Mouse (Mus musculus) stomach, postnatal 0 days (tissue): ENCODE measurements around the gene Slco3a1. TPM values are rescaled to one million over a fixed set of nuclear protein-coding genes. Genes with fewer than 3 reads are reported as not detected.

Experiments used
- ATAC-seq: fragments of 200-750 bp; cut with Nextera tagmentation; 2 replicates; pipeline ENCODE4 v1.8.0; 2017; ENCODE audit not compliant: low FRiP score, low TSS enrichment
- DNase-seq: peaks from one replicate; pipeline ENCODE4 v3.0.0-alpha.2; 2016; ENCODE audit warnings: low spot score
- H3K27ac ChIP-seq: fragments of 300-500 bp; sonication (generic); replicated peaks from 2 replicates; pipeline ENCODE4 v1.5.1; 2014; ENCODE audit warnings: mild to moderate bottlenecking, control low read depth
- H3K27me3 ChIP-seq: fragments of 300-500 bp; sonication (generic); 2 replicates; pipeline ENCODE4 v1.6.1; 2014; ENCODE audit warnings: low read length; ENCODE audit not compliant: control insufficient read depth, insufficient read depth
- H3K36me3 ChIP-seq: fragments of 300-500 bp; sonication (generic); 2 replicates; pipeline ENCODE4 v1.6.1; 2014; ENCODE audit warnings: low read length, mixed read lengths; ENCODE audit not compliant: control insufficient read depth, insufficient read depth
- H3K4me1 ChIP-seq: fragments of 300-500 bp; sonication (generic); replicated peaks from 2 replicates; pipeline ENCODE4 v1.6.1; 2014; ENCODE audit warnings: antibody characterized with exemption; ENCODE audit not compliant: control insufficient read depth, insufficient read depth
- H3K4me2 ChIP-seq: fragments of 300-500 bp; sonication (generic); replicated peaks from 2 replicates; pipeline ENCODE4 v1.6.1; 2014; ENCODE audit warnings: low read depth, mild to moderate bottlenecking, control low read depth, moderate library complexity
- H3K4me3 ChIP-seq: fragments of 300-500 bp; sonication (generic); 2 replicates; pipeline ENCODE4 v1.5.1; 2014; ENCODE audit warnings: low read depth, low read length, control low read depth
- H3K9ac ChIP-seq: fragments of 300-500 bp; sonication (generic); 2 replicates; pipeline ENCODE4 v1.6.1; 2014; ENCODE audit warnings: mild to moderate bottlenecking, low read length, control low read depth, mixed read lengths
- H3K9me3 ChIP-seq: fragments of 300-500 bp; sonication (generic); 2 replicates; pipeline ENCODE4 v1.6.1; 2016; ENCODE audit warnings: low read length; ENCODE audit not compliant: control insufficient read depth
- CTCF ChIP-seq: IDR thresholded peaks from 2 replicates; pipeline ENCODE4 v1.5.1; 2016; ENCODE audit warnings: antibody characterized with exemption, low read depth, mild to moderate bottlenecking, moderate library complexity
- EP300 ChIP-seq: optimal IDR thresholded peaks from 2 replicates; pipeline ENCODE3; 2016; ENCODE audit warnings: antibody characterized with exemption
- WGBS: fragments of 180-500 bp; shearing (Covaris S2); extraction: QIAGEN DNeasy Blood & Tissue Kit; methylation state at CpG from one replicate; pipeline ENCODE4 v1.1.7; 2014; 5-methylcytosine and 5-hydroxymethylcytosine counted together
- polyA plus RNA-seq: library from polyadenylated mRNA; unstranded; fragments of >200 nt; fragmentation: Nextera tagmentation; extraction: Ambion mirVana; gene quantifications from 2 replicates; pipeline ENCODE4 v1.2.1, GENCODE M21; 2015

Gene Slco3a1
- polyA plus RNA-seq, 1 experiment from 2014 or later: 9.1 TPM

DNA sequence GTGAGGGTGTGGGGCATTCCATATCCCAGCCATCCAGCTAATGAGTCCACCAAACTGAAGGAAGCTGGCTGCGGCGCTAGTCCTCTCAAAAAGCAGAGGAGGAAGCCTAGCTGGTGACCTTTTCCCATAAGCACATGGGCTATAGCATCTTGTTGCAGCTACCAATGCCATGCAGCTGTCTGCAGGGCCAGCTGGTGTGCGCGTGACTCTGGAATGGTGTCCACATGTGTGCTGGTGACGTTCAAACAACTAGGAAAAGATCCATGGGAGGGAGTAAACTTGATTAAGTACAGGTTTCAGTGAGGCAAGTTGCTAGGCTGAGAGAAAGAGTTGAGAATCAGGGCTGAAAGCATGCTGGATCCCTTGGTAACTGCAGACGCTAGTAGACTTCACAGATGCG is 201.3 kb downstream of the Slco3a1 start:
- H3K9me3 ChIP-seq: no peaks in the 10 kb centered on the region
- DNase-seq (no peak), ATAC-seq (no peak)
- H3K27ac ChIP-seq: no peak overlapping the region
- no peaks in the 10 kb centered on the region for H3K36me3 ChIP-seq
- no peak overlapping the region for H3K9ac ChIP-seq
- no peak overlapping the region for H3K4me2 ChIP-seq
- WGBS: 90% methylated on average over 7 of the region's 7 CpGs
- H3K4me1 ChIP-seq: no peaks in the 10 kb centered on the region
- no peak overlapping the region for H3K4me3 ChIP-seq
- H3K27me3 ChIP-seq: no peaks in the 10 kb centered on the region
- TF ChIP-seq EP300 (no peak), CTCF (no peak)

DNA sequence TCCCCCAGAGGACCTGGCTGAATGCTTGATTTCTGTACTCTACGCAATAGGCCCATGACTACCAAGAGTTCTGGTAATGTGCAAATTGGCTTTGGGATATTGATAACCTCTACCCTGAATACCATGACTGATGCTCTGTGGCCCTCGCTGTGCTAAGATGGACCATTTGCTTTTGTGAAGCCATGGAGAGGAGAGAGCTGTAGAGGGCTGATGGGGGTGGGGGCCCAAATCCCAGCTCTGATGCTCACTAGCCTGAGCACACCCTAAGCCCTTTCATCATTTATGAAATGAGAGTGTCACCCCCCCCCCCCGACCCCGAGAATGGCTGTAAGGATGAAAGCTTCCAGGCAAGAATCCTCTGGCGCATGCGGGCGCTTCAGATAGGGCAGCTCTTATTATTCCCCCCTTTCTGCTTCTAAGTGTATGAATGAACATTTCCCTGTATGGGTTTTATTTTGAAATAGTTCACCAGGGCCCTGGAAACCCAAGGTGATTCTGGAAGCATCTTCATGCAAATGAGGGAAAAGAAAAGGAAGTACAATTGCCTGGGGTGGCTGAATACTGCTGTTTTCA is 206.2 kb downstream of the Slco3a1 start:
- no peak overlapping the region for H3K9ac ChIP-seq
- TF ChIP-seq EP300 (no peak), CTCF (no peak)
- no peak overlapping the region for H3K4me2 ChIP-seq
- no peak overlapping the region for H3K27ac ChIP-seq
- no peaks in the 10 kb centered on the region for H3K27me3 ChIP-seq
- no peaks in the 10 kb centered on the region for H3K4me1 ChIP-seq
- ATAC-seq (no peak), DNase-seq (no peak)
- 83% methylated on average over 7 of the region's 7 CpGs for WGBS
- H3K4me3 ChIP-seq: no peak overlapping the region
- no peaks in the 10 kb centered on the region for H3K36me3 ChIP-seq
- no peaks in the 10 kb centered on the region for H3K9me3 ChIP-seq

DNA sequence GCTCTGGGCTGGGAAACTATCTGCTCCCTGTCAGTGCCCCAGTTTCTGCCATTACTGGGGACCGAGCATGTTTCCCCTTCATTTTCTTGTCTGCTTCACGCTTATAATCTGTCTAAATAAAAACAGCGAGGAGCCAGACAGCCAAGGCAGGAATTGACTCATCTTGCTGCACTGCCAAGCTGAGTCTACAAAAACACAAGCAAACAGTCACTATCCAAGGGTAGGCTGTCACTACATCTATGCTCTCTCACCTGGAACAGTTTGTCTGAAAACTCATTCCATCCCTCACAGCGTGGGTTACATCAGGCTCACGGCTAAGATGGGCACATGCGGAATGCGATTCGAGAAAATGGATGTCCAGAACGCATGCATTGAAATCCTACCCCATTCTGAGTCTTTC is 207.6 kb downstream of the Slco3a1 start:
- TF ChIP-seq CTCF: no peak
- no peak for TF ChIP-seq EP300
- ATAC-seq: no peak
- Histone ChIP-seq H3K4me2 (no peak overlapping the region), H3K36me3 (no peaks in the 10 kb centered on the region), H3K4me1 (no peaks in the 10 kb centered on the region), H3K9ac (no peak overlapping the region), H3K27ac (no peak overlapping the region), H3K9me3 (no peaks in the 10 kb centered on the region), H3K27me3 (no peaks in the 10 kb centered on the region), H3K4me3 (no peak overlapping the region)
- no peak for DNase-seq
- 77% methylated on average over 9 of the region's 9 CpGs for WGBS

DNA sequence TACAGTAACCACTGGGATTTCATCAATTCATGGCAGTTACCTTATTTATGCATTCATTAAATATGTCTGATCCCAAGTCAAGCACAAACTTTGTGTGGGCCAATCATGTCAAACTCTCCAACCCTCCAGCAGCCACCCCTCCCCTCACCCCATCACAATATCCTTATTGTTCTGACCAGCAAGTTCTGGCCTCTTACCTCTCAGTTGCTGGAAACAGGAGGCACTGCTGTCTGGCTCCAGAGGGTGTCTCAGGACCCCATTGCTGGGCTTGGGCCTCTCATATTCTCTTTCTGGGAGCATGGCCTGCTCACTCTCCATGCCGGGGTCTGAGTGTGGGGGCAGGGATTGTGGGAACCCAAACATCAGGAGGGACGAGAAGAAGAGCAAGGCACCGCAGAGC is 208.1 kb downstream of the Slco3a1 start:
- no peak overlapping the region for H3K4me2 ChIP-seq
- H3K36me3 ChIP-seq: no peaks in the 10 kb centered on the region
- 60% methylated on average over 3 of the region's 3 CpGs for WGBS
- ATAC-seq (no peak), DNase-seq (no peak)
- H3K9me3 ChIP-seq: no peaks in the 10 kb centered on the region
- no peaks in the 10 kb centered on the region for H3K27me3 ChIP-seq
- H3K9ac ChIP-seq: no peak overlapping the region
- H3K4me3 ChIP-seq: no peak overlapping the region
- no peak for TF ChIP-seq EP300
- no peak for TF ChIP-seq CTCF
- H3K27ac ChIP-seq: no peak overlapping the region
- H3K4me1 ChIP-seq: no peaks in the 10 kb centered on the region

DNA sequence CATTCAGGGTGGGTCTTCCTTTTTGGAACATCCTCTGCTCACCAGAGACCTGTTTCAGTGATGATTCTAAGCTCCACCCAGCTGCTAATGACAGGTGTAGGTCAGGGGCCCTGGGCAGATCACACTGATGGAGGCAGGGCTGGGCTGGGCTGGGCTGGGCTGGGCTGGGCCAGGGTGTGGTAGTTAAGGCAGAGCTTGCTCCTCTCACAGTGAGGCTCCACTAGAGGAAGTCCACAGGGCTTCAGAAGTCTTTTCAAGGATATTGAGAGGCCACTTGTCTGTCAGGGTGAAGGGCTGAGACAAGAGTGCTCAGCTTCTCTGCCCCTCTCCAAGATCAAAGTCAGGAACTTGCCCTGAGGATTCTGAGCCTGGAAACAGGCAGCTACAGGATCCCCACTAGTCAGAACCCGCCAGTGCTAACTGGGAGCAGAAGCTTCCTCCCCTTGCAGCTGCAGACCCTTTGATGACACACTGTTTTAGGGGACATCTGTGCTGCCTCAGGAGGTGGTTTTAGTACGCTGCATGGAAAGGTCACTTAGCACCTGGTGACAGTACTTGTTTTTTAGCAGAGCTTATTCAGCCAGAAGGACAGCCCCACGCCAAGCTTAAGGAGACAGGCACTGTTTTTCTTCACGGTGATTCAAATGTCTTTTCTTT is 213.3 kb downstream of the Slco3a1 start:
- H3K27ac ChIP-seq: no peak overlapping the region
- H3K9me3 ChIP-seq: no peaks in the 10 kb centered on the region
- H3K9ac ChIP-seq: no peak overlapping the region
- WGBS: 55% methylated on average over 4 of the region's 4 CpGs
- H3K27me3 ChIP-seq: no peaks in the 10 kb centered on the region
- no peak overlapping the region for H3K4me3 ChIP-seq
- H3K4me2 ChIP-seq: no peak overlapping the region
- DNase-seq (no peak), ATAC-seq (no peak)
- TF ChIP-seq EP300 (no peak), CTCF (no peak)
- no peaks in the 10 kb centered on the region for H3K4me1 ChIP-seq
- no peaks in the 10 kb centered on the region for H3K36me3 ChIP-seq

DNA sequence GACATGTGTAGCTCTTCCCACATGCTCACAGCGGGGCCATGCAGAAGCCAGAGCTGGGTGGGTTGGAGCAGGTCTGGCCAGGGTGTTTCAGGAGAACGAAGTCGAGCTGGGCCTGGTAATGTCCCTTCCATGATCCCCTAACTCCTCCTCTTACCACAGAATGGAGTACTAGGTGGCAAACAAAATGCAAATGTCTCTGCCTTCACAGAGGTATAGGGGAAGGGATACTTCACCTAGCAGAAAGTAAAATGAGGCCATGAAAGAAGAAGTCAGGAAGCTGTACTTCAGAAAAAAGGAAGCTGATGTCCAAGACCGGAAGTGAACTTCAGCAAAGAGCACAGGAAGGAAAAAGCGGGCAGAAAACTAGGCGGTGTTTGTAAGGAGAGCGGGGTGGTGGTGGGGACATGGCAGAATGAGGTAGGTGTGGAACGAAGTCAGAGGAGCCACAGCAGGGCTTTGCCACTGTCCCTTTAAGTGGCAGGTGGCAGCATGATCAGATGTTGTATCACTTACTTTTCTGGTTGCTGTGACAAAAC is 214.1 kb downstream of the Slco3a1 start:
- TF ChIP-seq EP300 (no peak), CTCF (no peak)
- no peaks in the 10 kb centered on the region for H3K27me3 ChIP-seq
- H3K4me3 ChIP-seq: no peak overlapping the region
- DNase-seq (no peak), ATAC-seq (no peak)
- no peak overlapping the region for H3K27ac ChIP-seq
- WGBS: 83% methylated on average over 8 of the region's 8 CpGs
- H3K4me2 ChIP-seq: no peak overlapping the region
- H3K36me3 ChIP-seq: no peaks in the 10 kb centered on the region
- H3K9me3 ChIP-seq: no peaks in the 10 kb centered on the region
- no peak overlapping the region for H3K9ac ChIP-seq
- H3K4me1 ChIP-seq: no peaks in the 10 kb centered on the region
